Mouse (Mus musculus): ENCODE measurements around the gene Fzd2.

DNA sequence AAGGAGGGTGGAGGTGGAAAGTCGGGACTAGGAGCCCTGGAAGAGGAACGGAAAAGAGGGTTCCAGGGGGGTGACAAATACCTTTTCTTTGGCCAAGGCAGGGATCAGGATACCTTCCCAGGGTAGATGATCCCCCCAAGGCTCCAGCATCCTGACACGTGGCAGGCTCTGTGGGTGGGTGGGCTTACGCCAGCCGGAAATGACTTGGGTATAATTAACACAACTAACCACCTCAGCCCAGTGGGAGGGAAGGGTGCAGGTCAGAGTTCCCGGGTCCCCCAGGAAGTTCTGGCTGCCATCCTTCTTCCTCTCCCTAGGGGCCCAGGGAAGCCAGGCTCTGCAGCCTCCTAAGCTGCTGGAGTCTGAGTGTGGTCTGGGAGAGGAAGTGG, 7.1 kb downstream of the Fzd2 start:
- TF ChIP-seq EP300 (optimal IDR thresholded peaks at IDR 0.05) (no peak), CTCF (IDR thresholded peaks at IDR 0.05; ENCODE audit: low read depth) (no peak)

All from stomach, postnatal 0 days (tissue).